Mouse (Mus musculus) adrenal gland, adult 2 months (tissue): Measurements from ENCODE around the gene Zbtb42. TPM values are rescaled to one million over a fixed set of nuclear protein-coding genes. Genes with fewer than 3 reads are reported as not detected.

Experiments
- DNase-seq: peaks from one replicate; pipeline ENCODE4 v3.0.0; 2021
- long read RNA-seq: library from polyadenylated mRNA; stranded (forward); transcript quantifications from one replicate; pipeline ENCODE4 v2.0.0, GENCODE M21; 2021
- polyA plus RNA-seq: library from polyadenylated mRNA; depleted of rRNA; stranded (reverse); fragments of >200 nt; gene quantifications from 2 replicates; pipeline ENCODE4 v1.2.3, GENCODE M21; 2012; rRNA removed
- total RNA-seq, 2 experiments: library from RNA; stranded (reverse); gene quantifications; 2 replicates each; pipeline ENCODE4 v1.2.3; 2021

The Zbtb42 gene
- total RNA-seq (10 to 100 TPM in 1 of 2 experiments, 1 to 10 TPM in 1; 5.5 to 15.8 TPM), polyA plus RNA-seq (25.5 and 32.6 TPM in 2 replicates)
- long read RNA-seq, partial matches to known transcripts = 0 of 8 reads
- long read RNA-seq, other reads (novel, unspliced or antisense) = 2 of 8 reads

- peak; percentile 87 for DNase-seq
Observed at GRCm38 (mm10) chr12:112678555-112679026, at the start of gene Zbtb42. Gene Zbtb42, plus strand, starts transcription at chr12:112678828.

- peak; percentile 90 for DNase-seq
Observed at GRCm38 (mm10) chr12:112628928-112629721, 49.5 kb upstream of the Zbtb42 start.

- no peak for DNase-seq
Observed at GRCm38 (mm10) chr12:112630029-112630428, 48.6 kb upstream of the Zbtb42 start.

- no peak for DNase-seq
Observed at GRCm38 (mm10) chr12:112630796-112631195, 47.8 kb upstream of the Zbtb42 start.

- DNase-seq = no peak
Observed at GRCm38 (mm10) chr12:112631472-112631871, 47.2 kb upstream of the Zbtb42 start.

GRCm38 (mm10) chr12:112632084-112632777 is 46.4 kb upstream of the Zbtb42 start:
- no peak for DNase-seq

GRCm38 (mm10) chr12:112632907-112633306 is 45.7 kb upstream of the Zbtb42 start:
- DNase-seq = no peak

- no peak for DNase-seq
Observed at GRCm38 (mm10) chr12:112633686-112634085, 44.9 kb upstream of the Zbtb42 start.

- no peak for DNase-seq
Observed at GRCm38 (mm10) chr12:112639526-112639925, 39.1 kb upstream of the Zbtb42 start.

- no peak for DNase-seq
Observed at GRCm38 (mm10) chr12:112643126-112643525, 35.5 kb upstream of the Zbtb42 start.

- DNase-seq = peak; percentile 100
Observed at GRCm38 (mm10) chr12:112644180-112644854, 34.3 kb upstream of the Zbtb42 start, which contains the start of gene Siva1. Gene Siva1, plus strand, starts transcription at chr12:112644679.

- DNase-seq = no peak
Observed at GRCm38 (mm10) chr12:112644855-112645506, 33.6 kb upstream of the Zbtb42 start.

GRCm38 (mm10) chr12:112646139-112646538 is 32.5 kb upstream of the Zbtb42 start:
- no peak for DNase-seq

GRCm38 (mm10) chr12:112648081-112648480 is 30.5 kb upstream of the Zbtb42 start:
- DNase-seq = no peak

GRCm38 (mm10) chr12:112651778-112652439 is 26.7 kb upstream of the Zbtb42 start:
- no peak for DNase-seq

- peak; percentile 85 for DNase-seq
Observed at GRCm38 (mm10) chr12:112653157-112653824, 25.3 kb upstream of the Zbtb42 start.

- DNase-seq = no peak
Observed at GRCm38 (mm10) chr12:112654076-112654475, 24.6 kb upstream of the Zbtb42 start.

GRCm38 (mm10) chr12:112658619-112659018 is 20.0 kb upstream of the Zbtb42 start:
- peak; percentile 82 for DNase-seq

- DNase-seq = peak; percentile 78
Observed at GRCm38 (mm10) chr12:112659109-112659508, 19.5 kb upstream of the Zbtb42 start.

GRCm38 (mm10) chr12:112660576-112661326 is 17.9 kb upstream of the Zbtb42 start:
- DNase-seq = no peak
